Mouse (Mus musculus) heart, embryonic 11.5 days (tissue): ENCODE results near the gene Apex1. TPM values are rescaled to one million over a fixed set of nuclear protein-coding genes. Genes with fewer than 3 reads are reported as not detected.

Source experiments
- ATAC-seq: fragments of 200-750 bp; cut with Nextera tagmentation; replicated peaks from 2 replicates; pipeline ENCODE4 v1.8.0; 2017; ENCODE audit warnings: moderate library complexity; ENCODE audit not compliant: insufficient number of reproducible peaks, low FRiP score, low TSS enrichment
- H3K27ac ChIP-seq: fragments of 300-500 bp; sonication (generic); 2 replicates; pipeline ENCODE4 v1.5.1; 2014; ENCODE audit warnings: mild to moderate bottlenecking, low read depth, low read length
- H3K27me3 ChIP-seq: fragments of 300-500 bp; sonication (generic); 2 replicates; pipeline ENCODE4 v1.6.1; 2014; ENCODE audit warnings: mild to moderate bottlenecking, low read length, mixed read lengths; ENCODE audit not compliant: control insufficient read depth, insufficient read depth
- H3K36me3 ChIP-seq: fragments of 300-500 bp; sonication (generic); 2 replicates; pipeline ENCODE4 v1.6.1; 2014; ENCODE audit warnings: mild to moderate bottlenecking, low read length, moderate library complexity, mixed read lengths; ENCODE audit not compliant: control insufficient read depth, insufficient read depth
- H3K4me1 ChIP-seq: fragments of 300-500 bp; sonication (generic); 2 replicates; pipeline ENCODE4 v1.6.1; 2014; ENCODE audit warnings: low read length; ENCODE audit not compliant: control insufficient read depth, insufficient read depth
- H3K4me2 ChIP-seq: fragments of 300-500 bp; sonication (generic); 2 replicates; pipeline ENCODE4 v1.6.1; 2014; ENCODE audit warnings: mild to moderate bottlenecking, moderate library complexity
- H3K4me3 ChIP-seq: fragments of 300-500 bp; sonication (generic); 2 replicates; pipeline ENCODE4 v1.5.1; 2014; ENCODE audit warnings: low read depth, low read length
- H3K9ac ChIP-seq: fragments of 300-500 bp; sonication (generic); 2 replicates; pipeline ENCODE4 v1.6.1; 2014; ENCODE audit warnings: mild to moderate bottlenecking, low read depth, low read length, moderate library complexity
- H3K9me3 ChIP-seq: fragments of 300-500 bp; sonication (generic); replicated peaks from 2 replicates; pipeline ENCODE4 v1.6.1; 2016; ENCODE audit warnings: low read length; ENCODE audit not compliant: control insufficient read depth
- WGBS: fragments of 180-500 bp; shearing (Covaris S2); extraction: QIAGEN DNeasy Blood & Tissue Kit; methylation state at CpG from one replicate; pipeline ENCODE4 v1.1.7; 2014; ENCODE audit not compliant: insufficient replicate concordance; 5-methylcytosine and 5-hydroxymethylcytosine counted together
- polyA plus RNA-seq: library from polyadenylated mRNA; unstranded; fragments of >200 nt; fragmentation: Nextera tagmentation; extraction: Ambion mirVana; gene quantifications from 2 replicates; pipeline ENCODE4 v1.2.1, GENCODE M21; 2014

The Apex1 gene
- 177 and 188 TPM in 2 replicates for polyA plus RNA-seq

GRCm38 (mm10) chr14:50924281-50925064 lies at the start of gene Apex1, which contains the start of gene Osgep:
Gene Apex1, plus strand, starts transcription at chr14:50924968.
Gene Osgep, minus strand, starts transcription at chr14:50924893.
- peak within 1 kb of the TSS; percentile 89 for H3K4me3 ChIP-seq
- peak; percentile 95 for ATAC-seq
- no peaks in the 10 kb centered on the region for H3K9me3 ChIP-seq
- peak within 1 kb of the TSS; percentile 93 for H3K9ac ChIP-seq
- peak within 1 kb of the TSS; percentile 93 for H3K27ac ChIP-seq
- peak within 1 kb of the TSS; percentile 80 for H3K4me2 ChIP-seq
- WGBS = under 1% methylated on average over 57 of the region's 57 CpGs
- no peaks in the 10 kb centered on the region for H3K27me3 ChIP-seq
- no peaks in the 10 kb centered on the region; the same call in none of the 2 replicates for H3K4me1 ChIP-seq
- peaks cover 27% of the 10 kb centered on the region for H3K36me3 ChIP-seq

GRCm38 (mm10) chr14:50875175-50875574 lies 49.6 kb upstream of the Apex1 start:
- Histone ChIP-seq H3K27ac (no peak overlapping the region), H3K27me3 (no peaks in the 10 kb centered on the region), H3K4me2 (no peak overlapping the region), H3K36me3 (no peaks in the 10 kb centered on the region; the same call in 1 of the 2 replicates), H3K4me3 (no peak overlapping the region), H3K4me1 (no peaks in the 10 kb centered on the region), H3K9me3 (no peaks in the 10 kb centered on the region), H3K9ac (no peak overlapping the region)
- ATAC-seq = no peak
- WGBS = 81% methylated on average over 3 of the region's 3 CpGs

DNA sequence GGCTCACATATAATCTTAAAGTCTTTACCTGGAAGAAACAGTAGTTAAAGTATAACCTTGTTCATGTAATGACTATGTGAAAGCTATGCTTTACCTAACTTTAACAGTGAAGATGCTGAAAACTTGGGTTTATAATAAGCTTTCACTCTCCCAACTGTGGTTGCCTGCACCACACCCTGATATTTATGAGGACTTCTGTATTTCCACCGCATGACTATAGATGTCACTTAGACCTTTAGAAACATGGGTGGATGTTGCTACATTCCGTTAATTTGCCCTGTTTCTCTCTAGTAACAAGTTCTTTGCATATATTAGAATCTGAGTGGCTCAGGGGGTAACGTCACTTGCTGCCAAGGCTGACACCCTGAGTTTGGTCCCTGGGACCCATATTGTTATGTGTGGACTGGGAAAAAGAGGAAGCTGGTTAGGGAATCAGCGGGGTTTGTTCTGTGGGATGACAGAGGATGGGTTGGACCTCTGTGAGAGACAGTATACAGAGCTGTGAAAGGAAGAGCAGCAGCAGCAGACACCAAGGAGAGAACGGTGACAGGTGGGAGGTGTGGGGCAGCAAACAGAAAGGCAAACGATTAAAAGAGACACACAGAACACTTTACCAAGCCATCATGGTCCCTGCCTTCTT lies 49.1 kb upstream of the Apex1 start:
- WGBS = 76% methylated on average over 6 of the region's 6 CpGs
- H3K27me3 ChIP-seq = no peaks in the 10 kb centered on the region
- no peak overlapping the region for H3K9ac ChIP-seq
- H3K9me3 ChIP-seq = no peaks in the 10 kb centered on the region
- no peaks in the 10 kb centered on the region for H3K4me1 ChIP-seq
- H3K27ac ChIP-seq = no peak overlapping the region
- no peak for ATAC-seq
- no peaks in the 10 kb centered on the region; the same call in 1 of the 2 replicates for H3K36me3 ChIP-seq
- no peak overlapping the region for H3K4me2 ChIP-seq
- H3K4me3 ChIP-seq = no peak overlapping the region

- 80% methylated on average over 6 of the region's 6 CpGs for WGBS
- Histone ChIP-seq H3K36me3 (no peaks in the 10 kb centered on the region; the same call in 1 of the 2 replicates), H3K4me3 (no peak overlapping the region), H3K9ac (no peak overlapping the region), H3K4me2 (no peak overlapping the region), H3K27ac (no peak overlapping the region), H3K27me3 (no peaks in the 10 kb centered on the region), H3K9me3 (no peaks in the 10 kb centered on the region), H3K4me1 (no peaks in the 10 kb centered on the region)
- no peak for ATAC-seq
Observed at GRCm38 (mm10) chr14:50876236-50876950, 48.4 kb upstream of the Apex1 start.

DNA sequence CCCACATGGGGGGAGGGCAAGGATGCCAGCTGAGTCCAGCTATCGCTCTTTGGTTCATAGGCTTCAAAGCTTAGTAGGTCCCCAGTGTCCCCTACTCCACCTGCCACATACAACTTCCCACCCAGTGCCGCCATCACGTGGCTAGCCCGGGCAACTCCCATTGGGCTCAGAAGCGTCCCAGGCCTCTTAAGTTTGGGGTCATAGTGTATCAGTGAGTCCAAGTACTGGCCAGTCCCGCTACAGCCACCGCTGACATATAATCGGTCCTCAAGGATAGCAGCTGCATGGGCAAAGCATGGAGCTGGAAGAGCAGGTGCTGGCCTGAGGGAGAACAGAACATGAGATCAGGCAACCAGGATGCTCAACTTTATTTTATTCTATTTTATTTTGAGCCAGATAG lies 33.1 kb upstream of the Apex1 start:
- H3K9me3 ChIP-seq = no peaks in the 10 kb centered on the region
- H3K9ac ChIP-seq = no peak overlapping the region
- H3K36me3 ChIP-seq = no peaks in the 10 kb centered on the region
- no peak overlapping the region for H3K4me2 ChIP-seq
- ATAC-seq = no peak
- H3K27ac ChIP-seq = no peak overlapping the region
- peaks cover 2% of the 10 kb centered on the region; the same call in 1 of the 2 replicates for H3K27me3 ChIP-seq
- 0 out of 2 replicates have a peak, but pooled peaks cover 4% of the 10 kb centered on the region for H3K4me1 ChIP-seq
- 89% methylated on average over 8 of the region's 8 CpGs for WGBS
- no peak overlapping the region for H3K4me3 ChIP-seq

GRCm38 (mm10) chr14:50892091-50892490 lies 32.7 kb upstream of the Apex1 start:
- Histone ChIP-seq H3K9ac (no peak overlapping the region), H3K4me2 (no peak overlapping the region), H3K4me1 (0 out of 2 replicates have a peak, but pooled peaks cover 8% of the 10 kb centered on the region), H3K9me3 (no peaks in the 10 kb centered on the region), H3K27me3 (peaks cover 3% of the 10 kb centered on the region; the same call in 1 of the 2 replicates), H3K4me3 (no peak overlapping the region), H3K36me3 (no peaks in the 10 kb centered on the region), H3K27ac (no peak overlapping the region)
- 86% methylated on average over 7 of the region's 7 CpGs for WGBS
- no peak for ATAC-seq

- no peaks in the 10 kb centered on the region for H3K36me3 ChIP-seq
- H3K4me2 ChIP-seq = no peak overlapping the region
- 76% methylated on average over 22 of the region's 22 CpGs for WGBS
- H3K4me1 ChIP-seq = 0 out of 2 replicates have a peak, but pooled peaks cover 9% of the 10 kb centered on the region
- H3K27ac ChIP-seq = no peak overlapping the region
- H3K9ac ChIP-seq = no peak overlapping the region
- 0 out of 2 replicates have a peak, but pooled peaks have one; percentile 35 for ATAC-seq
- no peaks in the 10 kb centered on the region for H3K9me3 ChIP-seq
- H3K27me3 ChIP-seq = peaks cover 3% of the 10 kb centered on the region; the same call in 1 of the 2 replicates
- no peak overlapping the region for H3K4me3 ChIP-seq
Observed at GRCm38 (mm10) chr14:50892541-50893459, 32.0 kb upstream of the Apex1 start.
